Mouse (Mus musculus): ENCODE measurements at regions not wholly inside any gene's neighbourhood (a gene's known extent, or its start where the extent isn't known, plus 50 kb on each side); places are given as distances from the start of the nearest gene placed in this dataset.

GRCm38 (mm10) chr8:26923166-26923565, 54.0 kb upstream of the Zfp703 start:
- TF ChIP-seq POLR2A (IDR thresholded peaks at IDR 0.05; ENCODE audit: borderline replicate concordance, low read depth, low read length), result no peak
- no peak for TF ChIP-seq CTCF (IDR thresholded peaks at IDR 0.05; ENCODE audit: low read depth, low read length)
